Mouse (Mus musculus): ENCODE measurements at regions not wholly inside any gene's neighbourhood (a gene's known extent, or its start where the extent isn't known, plus 50 kb on each side); places are given as distances from the start of the nearest gene placed in this dataset.

DNA sequence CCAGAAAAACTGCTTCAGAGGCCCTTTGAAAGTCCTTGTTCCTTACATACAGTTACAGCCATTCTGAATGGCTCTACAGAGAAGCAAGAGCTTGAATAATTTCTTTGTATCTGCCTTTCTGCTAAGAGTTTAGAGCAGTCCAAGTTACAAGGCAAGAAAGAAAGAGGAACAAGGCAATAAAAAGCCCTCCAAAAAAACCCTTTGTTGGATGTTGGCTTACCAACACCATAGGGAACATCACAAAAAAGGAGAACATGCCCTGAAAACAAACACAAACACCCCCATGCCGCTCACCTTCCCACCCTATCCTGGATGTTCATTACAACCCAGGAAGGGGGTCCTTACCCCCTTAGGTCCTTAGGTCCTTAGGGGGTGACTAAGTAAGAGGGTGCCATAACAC, 359.2 kb upstream of the Gcfc2 start:
- no peak for TF ChIP-seq CTCF (conservative IDR thresholded peaks at IDR 0.05; ENCODE audit: low read length)
- no peak for TF ChIP-seq NANOG (IDR thresholded peaks at IDR 0.05; ENCODE audit: borderline replicate concordance, low read length)
- no peak for TF ChIP-seq POU5F1 (IDR thresholded peaks at IDR 0.05; ENCODE audit: borderline replicate concordance, low read length)
